Mouse (Mus musculus): ENCODE results near the gene Grm4. TPM values are rescaled to one million over a fixed set of nuclear protein-coding genes. Genes with fewer than 3 reads are reported as not detected.
"Not testable (repeated sequence)": the region's sequence is repeated elsewhere in the genome, so short reads cannot be mapped to it uniquely, and the experiment has no call there.

Gene Grm4
- polyA plus RNA-seq, 1 experiment, result 1.1 TPM

DNA sequence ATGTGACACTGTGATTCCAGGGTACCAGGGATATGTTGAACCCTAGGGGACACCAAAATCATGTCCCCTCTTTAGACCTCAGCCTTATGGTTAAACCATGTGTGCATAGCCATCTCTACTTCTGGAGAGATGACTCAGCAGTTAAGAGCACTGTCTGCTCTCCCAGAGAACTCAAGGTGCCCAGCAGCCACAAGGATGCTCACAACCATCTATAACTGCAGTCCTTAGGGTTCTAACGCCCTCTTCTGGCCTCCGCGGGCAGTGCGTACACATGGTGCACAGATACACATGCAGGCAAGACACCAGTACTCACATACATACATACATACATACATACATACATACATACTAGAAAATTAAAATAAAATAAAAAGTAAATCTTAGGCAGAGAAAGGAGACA, 127.8 kb downstream of the Grm4 start:
- DNase-seq, result no peak
- no peak for TF ChIP-seq CTCF (IDR thresholded peaks at IDR 0.05; ENCODE audit: insufficient read depth, low read length)
- no peak for TF ChIP-seq POLR2A (IDR thresholded peaks at IDR 0.05; ENCODE audit: borderline replicate concordance, extremely low read depth, low read depth, low read length)
- H3K4me3 ChIP-seq (replicated peaks; ENCODE audit: extremely low read depth, low read depth, low read length), result no peak overlapping the region
- no peaks in the 10 kb centered on the region for H3K4me1 ChIP-seq (ENCODE audit: control insufficient read depth, insufficient read depth, low read length)
- WGBS, result 83% methylated on average over 4 of the region's 4 CpGs

DNA sequence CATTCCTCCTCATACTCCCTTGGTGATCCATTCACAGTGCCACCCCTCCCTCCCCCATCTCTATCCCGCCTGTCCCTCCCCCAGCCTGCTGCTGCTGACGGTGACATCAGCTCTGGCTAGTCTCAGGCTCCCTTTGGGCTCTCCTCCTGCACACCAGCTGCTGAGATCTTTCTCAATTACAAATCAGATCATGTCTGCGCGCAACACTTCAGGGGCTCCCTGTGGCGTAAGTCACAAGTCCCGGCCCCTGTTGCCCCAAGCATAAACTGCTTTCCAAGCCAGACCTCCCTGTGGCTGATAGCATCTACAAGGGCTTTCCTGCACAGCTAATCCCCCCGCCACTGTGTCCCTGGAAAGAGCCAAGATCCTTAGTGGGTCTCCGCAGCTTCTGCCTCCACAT, 128.3 kb downstream of the Grm4 start:
- 55% methylated on average over 8 of the region's 8 CpGs for WGBS
- Histone ChIP-seq H3K4me1 (ENCODE audit: control insufficient read depth, insufficient read depth, low read length) (no peaks in the 10 kb centered on the region), H3K4me3 (replicated peaks; ENCODE audit: extremely low read depth, low read depth, low read length) (no peak overlapping the region)
- no peak for DNase-seq
- TF ChIP-seq CTCF (IDR thresholded peaks at IDR 0.05; ENCODE audit: insufficient read depth, low read length), result no peak
- TF ChIP-seq POLR2A (IDR thresholded peaks at IDR 0.05; ENCODE audit: borderline replicate concordance, extremely low read depth, low read depth, low read length), result no peak

DNA sequence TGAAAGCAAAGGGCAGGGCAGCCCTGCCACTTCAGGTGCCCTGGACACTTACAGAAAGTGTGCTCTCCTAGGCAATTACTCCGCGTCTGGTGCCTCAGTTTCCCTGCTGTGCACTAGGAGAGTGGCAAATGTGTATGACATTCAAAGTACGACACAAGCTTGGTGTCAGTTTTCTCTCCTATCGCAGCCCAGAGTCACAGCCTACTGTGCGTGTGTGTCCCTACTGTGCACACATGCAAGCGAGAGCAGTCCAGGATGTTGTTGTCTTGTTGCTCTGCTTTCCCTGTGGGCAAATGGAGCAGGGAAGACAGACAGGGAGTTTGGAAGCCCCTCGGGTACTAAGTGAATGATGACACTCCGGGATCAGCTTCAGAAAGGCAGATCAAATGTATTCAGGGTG, 131.2 kb downstream of the Grm4 start:
- TF ChIP-seq POLR2A (IDR thresholded peaks at IDR 0.05; ENCODE audit: borderline replicate concordance, extremely low read depth, low read depth, low read length) (no peak), CTCF (IDR thresholded peaks at IDR 0.05; ENCODE audit: insufficient read depth, low read length) (no peak)
- H3K4me3 ChIP-seq (replicated peaks; ENCODE audit: extremely low read depth, low read depth, low read length), result no peak overlapping the region
- WGBS, result 89% methylated on average over 8 of the region's 8 CpGs
- DNase-seq, result no peak
- no peaks in the 10 kb centered on the region for H3K4me1 ChIP-seq (ENCODE audit: control insufficient read depth, insufficient read depth, low read length)

DNA sequence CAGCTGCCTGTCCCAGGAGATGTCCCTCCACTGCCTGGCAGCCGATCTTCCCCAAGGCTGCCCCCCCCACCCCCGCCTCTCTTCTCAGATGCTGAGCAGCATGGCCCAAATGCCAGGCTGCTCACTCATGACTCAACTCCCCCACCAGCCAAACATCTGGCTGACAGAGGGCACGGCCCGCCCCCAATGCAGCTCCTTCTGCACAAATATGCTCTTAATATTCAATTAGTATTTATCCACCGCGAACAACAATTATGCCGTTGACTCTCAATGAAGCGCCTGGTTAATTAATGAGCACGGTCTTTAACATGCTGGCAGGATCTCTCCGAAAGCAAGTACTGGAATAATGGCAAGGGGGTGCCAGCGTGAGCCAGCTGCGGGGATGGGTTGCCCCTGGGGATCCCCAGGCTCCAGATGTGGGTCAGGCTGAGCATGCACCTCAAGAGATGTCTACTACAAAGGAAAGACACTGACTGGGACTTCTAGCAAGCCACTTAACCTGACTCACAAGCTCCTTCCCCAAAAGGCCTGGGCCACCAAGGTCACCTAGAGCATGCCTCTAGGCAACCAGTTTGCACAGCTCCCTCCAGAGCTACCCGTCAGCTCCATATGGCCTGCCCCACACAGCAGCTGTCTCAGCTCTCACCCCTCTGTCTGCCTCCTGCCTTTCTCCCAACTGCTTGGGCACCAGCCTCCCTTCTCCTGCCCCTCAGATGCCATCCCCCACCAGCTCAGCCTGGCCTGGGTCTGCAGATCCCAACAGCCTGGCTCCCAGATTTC, 131.8 kb downstream of the Grm4 start:
- TF ChIP-seq CTCF (IDR thresholded peaks at IDR 0.05; ENCODE audit: insufficient read depth, low read length) (no peak), POLR2A (IDR thresholded peaks at IDR 0.05; ENCODE audit: borderline replicate concordance, extremely low read depth, low read depth, low read length) (no peak)
- WGBS, result 83% methylated on average over 13 of the region's 13 CpGs
- Histone ChIP-seq H3K4me3 (replicated peaks; ENCODE audit: extremely low read depth, low read depth, low read length) (no peak overlapping the region), H3K4me1 (ENCODE audit: control insufficient read depth, insufficient read depth, low read length) (no peaks in the 10 kb centered on the region)
- no peak for DNase-seq

DNA sequence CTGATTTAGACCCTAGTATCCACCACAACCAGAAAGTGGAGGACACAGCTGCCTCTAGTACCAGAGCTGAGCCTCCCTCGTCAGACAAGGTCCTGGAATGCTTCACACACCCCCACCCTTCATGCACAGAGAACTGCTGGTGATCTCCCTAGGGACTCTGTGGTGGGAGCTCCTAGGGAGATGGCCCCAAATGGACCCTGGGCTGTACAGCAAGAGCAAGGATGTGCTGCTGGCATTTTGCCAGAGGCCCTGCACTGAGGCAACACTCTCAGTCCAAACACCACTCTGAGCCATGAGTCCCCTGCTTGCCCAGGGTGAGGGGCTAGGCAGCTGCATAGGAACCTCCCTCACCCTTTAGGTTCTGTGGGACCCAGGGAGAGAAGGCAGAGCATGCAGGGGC, 134.8 kb downstream of the Grm4 start:
- 32% methylated on average over 1 of the region's 1 CpGs for WGBS

DNA sequence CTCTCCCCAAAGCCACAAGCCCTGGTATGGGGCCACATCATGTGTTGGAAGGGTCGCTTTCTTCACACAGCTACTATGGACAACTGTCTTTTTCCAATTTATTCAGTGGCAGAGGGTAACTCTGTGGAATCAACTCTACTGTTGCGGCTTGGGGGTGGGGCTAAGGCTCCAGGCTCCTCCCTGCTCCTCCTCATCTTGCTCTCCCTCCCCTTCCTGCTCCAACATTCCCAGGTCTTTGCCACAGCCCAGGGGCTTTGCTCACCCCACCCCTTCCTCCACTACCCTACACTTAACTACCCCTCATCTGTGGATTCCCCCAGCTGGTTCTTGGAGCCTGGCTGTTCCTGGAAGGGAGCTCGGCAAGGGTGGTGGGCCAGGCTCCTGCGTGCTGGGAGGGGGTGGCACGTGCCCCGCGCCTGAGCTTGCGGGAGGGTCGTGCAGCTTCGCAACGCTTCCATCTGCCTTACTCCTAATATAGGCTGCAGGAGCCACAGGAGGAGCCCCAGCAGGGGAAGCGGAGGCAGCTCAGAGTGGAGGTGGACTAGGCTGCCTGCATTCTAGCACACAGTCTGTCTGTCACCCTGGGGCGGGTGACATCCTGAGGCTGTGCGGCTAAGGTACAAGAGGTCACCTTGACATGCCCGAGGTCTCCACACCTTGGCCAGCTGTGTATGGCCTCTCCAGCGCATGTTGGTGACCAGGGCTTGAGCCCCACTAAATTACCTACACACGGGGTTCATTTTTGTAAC, 135.5 kb downstream of the Grm4 start:
- Histone ChIP-seq H3K4me1 (ENCODE audit: control insufficient read depth, insufficient read depth, low read length) (no peaks in the 10 kb centered on the region), H3K4me3 (replicated peaks; ENCODE audit: extremely low read depth, low read depth, low read length) (no peak overlapping the region)
- DNase-seq, result no peak
- no peak for TF ChIP-seq POLR2A (IDR thresholded peaks at IDR 0.05; ENCODE audit: borderline replicate concordance, extremely low read depth, low read depth, low read length)
- TF ChIP-seq CTCF (IDR thresholded peaks at IDR 0.05; ENCODE audit: insufficient read depth, low read length), result no peak
- 42% methylated on average over 17 of the region's 17 CpGs for WGBS

More for the DNA sequence above, 134.8 kb downstream of the Grm4 start:
- DNase-seq, result no peak
- Histone ChIP-seq H3K4me3 (replicated peaks; ENCODE audit: extremely low read depth, low read depth, low read length) (no peak overlapping the region), H3K4me1 (ENCODE audit: control insufficient read depth, insufficient read depth, low read length) (no peaks in the 10 kb centered on the region)
- TF ChIP-seq CTCF (IDR thresholded peaks at IDR 0.05; ENCODE audit: insufficient read depth, low read length) (no peak), POLR2A (IDR thresholded peaks at IDR 0.05; ENCODE audit: borderline replicate concordance, extremely low read depth, low read depth, low read length) (no peak)

DNA sequence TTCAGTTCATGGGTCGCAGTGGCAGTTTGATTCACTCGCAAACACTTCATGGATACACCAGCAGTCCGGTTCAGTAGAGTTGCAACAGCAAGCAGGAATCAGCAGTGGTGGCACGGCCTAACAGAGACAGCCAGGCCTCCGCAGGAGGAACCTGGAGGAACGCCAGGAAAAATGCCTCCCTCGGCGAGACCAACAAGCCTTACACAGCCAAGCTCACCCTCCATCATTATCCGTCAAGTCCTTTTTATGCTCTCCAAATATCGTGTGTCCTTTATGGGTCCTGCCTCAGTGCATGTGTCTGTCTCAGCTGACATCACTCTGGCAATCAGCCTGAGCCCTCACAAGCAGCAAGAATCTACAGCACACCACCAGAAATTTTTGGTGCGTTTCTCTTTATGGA, 138.3 kb downstream of the Grm4 start:
- no peak for DNase-seq
- 61% methylated on average over 11 of the region's 11 CpGs for WGBS
- TF ChIP-seq CTCF (IDR thresholded peaks at IDR 0.05; ENCODE audit: insufficient read depth, low read length) (no peak), POLR2A (IDR thresholded peaks at IDR 0.05; ENCODE audit: borderline replicate concordance, extremely low read depth, low read depth, low read length) (no peak)
- Histone ChIP-seq H3K4me3 (replicated peaks; ENCODE audit: extremely low read depth, low read depth, low read length) (no peak overlapping the region), H3K4me1 (ENCODE audit: control insufficient read depth, insufficient read depth, low read length) (no peaks in the 10 kb centered on the region)

DNA sequence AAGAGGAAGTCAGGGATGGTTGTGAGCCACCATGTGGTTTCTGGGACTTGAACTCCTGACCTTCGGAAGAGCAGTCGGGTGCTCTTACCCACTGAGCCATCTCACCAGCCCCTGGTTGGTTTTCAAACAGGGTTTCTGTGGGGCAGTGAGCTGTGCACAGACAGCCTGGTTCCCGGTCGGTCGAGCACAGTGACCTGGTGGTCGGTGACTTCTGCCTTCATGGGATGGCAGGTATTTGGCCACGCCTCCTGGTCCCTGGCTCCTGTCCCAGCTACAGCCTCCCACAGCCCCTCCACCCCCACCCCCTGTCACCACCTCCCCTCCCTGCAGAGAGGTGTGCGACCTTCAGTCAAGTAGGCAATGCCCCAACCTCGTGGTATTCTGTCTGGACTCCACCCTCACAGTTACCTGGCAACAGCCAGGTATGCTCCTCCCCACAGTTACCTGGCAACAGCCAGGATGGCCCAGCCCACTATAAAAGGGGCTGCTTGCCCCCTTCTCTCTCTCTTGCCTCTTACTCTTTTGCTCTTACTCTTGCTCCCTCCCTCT, 140.2 kb downstream of the Grm4 start:
- WGBS, result 51% methylated on average over 9 of the region's 9 CpGs
- not testable (repeated sequence) for DNase-seq; H3K4me3 ChIP-seq (replicated peaks; ENCODE audit: extremely low read depth, low read depth, low read length); H3K4me1 ChIP-seq (ENCODE audit: control insufficient read depth, insufficient read depth, low read length)

DNA sequence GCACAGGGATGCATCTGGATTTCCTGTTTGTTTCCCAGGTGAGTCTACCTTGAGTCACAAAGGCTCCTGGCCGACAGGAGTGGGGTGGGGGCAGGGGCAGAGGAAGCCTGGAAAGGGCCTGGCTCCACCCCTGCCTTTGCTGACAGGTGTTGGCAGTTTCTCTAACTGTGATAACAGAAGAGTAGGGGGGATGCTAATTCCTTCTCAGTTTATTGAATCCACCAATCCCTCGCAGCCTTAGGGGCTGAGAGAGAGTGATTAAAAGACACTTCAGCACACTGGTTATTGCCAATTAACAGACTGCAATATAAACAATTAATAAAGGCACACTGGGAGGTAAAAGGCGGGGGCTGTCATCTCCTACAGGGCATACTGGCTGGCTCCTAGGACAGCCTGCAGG, 142.2 kb downstream of the Grm4 start:
- Histone ChIP-seq H3K4me3 (replicated peaks; ENCODE audit: extremely low read depth, low read depth, low read length) (no peak overlapping the region), H3K4me1 (ENCODE audit: control insufficient read depth, insufficient read depth, low read length) (no peaks in the 10 kb centered on the region)
- no peak for TF ChIP-seq CTCF (IDR thresholded peaks at IDR 0.05; ENCODE audit: insufficient read depth, low read length)
- no peak for TF ChIP-seq POLR2A (IDR thresholded peaks at IDR 0.05; ENCODE audit: borderline replicate concordance, extremely low read depth, low read depth, low read length)
- WGBS, result 33% methylated on average over 3 of the region's 3 CpGs
- DNase-seq, result no peak

DNA sequence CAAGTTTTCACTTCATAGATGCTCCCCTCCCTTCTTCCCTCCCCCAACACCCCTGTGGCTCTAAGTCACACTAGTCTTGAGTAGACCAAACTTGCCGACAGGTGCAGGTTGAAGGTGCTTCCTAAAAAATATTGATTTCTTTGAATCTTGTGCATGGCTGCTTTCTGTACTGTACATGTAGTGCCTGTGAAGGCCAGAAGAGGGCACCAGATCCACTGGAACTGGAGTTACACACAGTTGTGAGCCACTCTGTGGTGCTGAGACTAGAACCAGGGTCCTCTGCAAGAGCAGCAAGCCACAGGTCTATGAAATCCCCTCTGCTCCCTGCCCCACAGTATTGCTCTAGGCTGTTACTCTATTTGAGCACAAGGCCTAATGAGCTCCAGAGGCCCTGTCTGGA, 144.1 kb downstream of the Grm4 start:
- WGBS, result 97% methylated on average over 1 of the region's 1 CpGs
- Histone ChIP-seq H3K4me1 (ENCODE audit: control insufficient read depth, insufficient read depth, low read length) (no peaks in the 10 kb centered on the region), H3K4me3 (replicated peaks; ENCODE audit: extremely low read depth, low read depth, low read length) (no peak overlapping the region)
- TF ChIP-seq POLR2A (IDR thresholded peaks at IDR 0.05; ENCODE audit: borderline replicate concordance, extremely low read depth, low read depth, low read length), result no peak
- 0 out of 2 replicates have a peak, but pooled peaks have one; percentile 12 for TF ChIP-seq CTCF (IDR thresholded peaks at IDR 0.05; ENCODE audit: insufficient read depth, low read length)
- no peak for DNase-seq

Data from lung, adult 2 months (tissue).